Mouse (Mus musculus): ENCODE measurements around the gene Kazn.

The Kazn gene

GRCm38 (mm10) chr4:142242750-142243383, 3.7 kb upstream of the Kazn start:
- in situ Hi-C loops (cut with MboI; ENCODE audit: low sequenced_read_pairs): no loop called here

GRCm38 (mm10) chr4:142242164-142242563, 3.0 kb upstream of the Kazn start:
- in situ Hi-C loops (cut with MboI; ENCODE audit: low sequenced_read_pairs): no loop called here

- in situ Hi-C loops (cut with MboI; ENCODE audit: low sequenced_read_pairs): no loop called here
Observed at GRCm38 (mm10) chr4:142240874-142241273, 1.7 kb upstream of the Kazn start.

- in situ Hi-C loops (cut with MboI; ENCODE audit: low sequenced_read_pairs): loop anchor here (10.0 kb wide), 1 partner anchor 74 kb away; no protein-coding TSS in a partner anchor
Observed at GRCm38 (mm10) chr4:142238486-142239239, 538 bp downstream of the Kazn start.

- in situ Hi-C loops (cut with MboI; ENCODE audit: low sequenced_read_pairs): loop anchor here (10.0 kb wide), 1 partner anchor 73 kb away; no protein-coding TSS in a partner anchor
Observed at GRCm38 (mm10) chr4:142238041-142238440, 1.2 kb downstream of the Kazn start.

GRCm38 (mm10) chr4:142236681-142237080, 2.5 kb downstream of the Kazn start:
- in situ Hi-C loops (cut with MboI; ENCODE audit: low sequenced_read_pairs): loop anchor here (10.0 kb wide), 1 partner anchor 72 kb away; no protein-coding TSS in a partner anchor

- in situ Hi-C loops (cut with MboI; ENCODE audit: low sequenced_read_pairs): loop anchor here (10.0 kb wide), 1 partner anchor 71 kb away; no protein-coding TSS in a partner anchor
Observed at GRCm38 (mm10) chr4:142235426-142235825, 3.8 kb downstream of the Kazn start.

GRCm38 (mm10) chr4:142234828-142235227, 4.4 kb downstream of the Kazn start:
- in situ Hi-C loops (cut with MboI; ENCODE audit: low sequenced_read_pairs): loop anchor here (10.0 kb wide), 1 partner anchor 70 kb away; no protein-coding TSS in a partner anchor

GRCm38 (mm10) chr4:142228821-142229575, 10.2 kb downstream of the Kazn start:
- in situ Hi-C loops (cut with MboI; ENCODE audit: low sequenced_read_pairs): no loop called here

- in situ Hi-C loops (cut with MboI; ENCODE audit: low sequenced_read_pairs): no loop called here
Observed at GRCm38 (mm10) chr4:142223898-142224645, 15.1 kb downstream of the Kazn start.

- in situ Hi-C loops (cut with MboI; ENCODE audit: low sequenced_read_pairs): no loop called here
Observed at GRCm38 (mm10) chr4:142222385-142222784, 16.8 kb downstream of the Kazn start.

- in situ Hi-C loops (cut with MboI; ENCODE audit: low sequenced_read_pairs): no loop called here
Observed at GRCm38 (mm10) chr4:142221757-142222072, 17.5 kb downstream of the Kazn start.

- in situ Hi-C loops (cut with MboI; ENCODE audit: low sequenced_read_pairs): no loop called here
Observed at GRCm38 (mm10) chr4:142221025-142221756, 18.0 kb downstream of the Kazn start.

- in situ Hi-C loops (cut with MboI; ENCODE audit: low sequenced_read_pairs): no loop called here
Observed at GRCm38 (mm10) chr4:142218997-142219396, 20.2 kb downstream of the Kazn start.

GRCm38 (mm10) chr4:142217048-142217447, 22.2 kb downstream of the Kazn start:
- in situ Hi-C loops (cut with MboI; ENCODE audit: low sequenced_read_pairs): no loop called here

- in situ Hi-C loops (cut with MboI; ENCODE audit: low sequenced_read_pairs): no loop called here
Observed at GRCm38 (mm10) chr4:142215760-142216159, 23.4 kb downstream of the Kazn start.

GRCm38 (mm10) chr4:142214532-142214931, 24.7 kb downstream of the Kazn start:
- in situ Hi-C loops (cut with MboI; ENCODE audit: low sequenced_read_pairs): no loop called here

GRCm38 (mm10) chr4:142212425-142212824, 26.8 kb downstream of the Kazn start:
- in situ Hi-C loops (cut with MboI; ENCODE audit: low sequenced_read_pairs): no loop called here

GRCm38 (mm10) chr4:142209884-142210283, 29.3 kb downstream of the Kazn start:
- in situ Hi-C loops (cut with MboI; ENCODE audit: low sequenced_read_pairs): no loop called here

- in situ Hi-C loops (cut with MboI; ENCODE audit: low sequenced_read_pairs): no loop called here
Observed at GRCm38 (mm10) chr4:142209476-142209875, 29.7 kb downstream of the Kazn start.
